Mouse (Mus musculus) common myeloid progenitor, adult 5-6 weeks (primary cell): Measurements from ENCODE around the gene Gal3st4. TPM values are rescaled to one million over a fixed set of nuclear protein-coding genes. Genes with fewer than 3 reads are reported as not detected.
A peak's percentile ranks its signal among the peaks of the same experiment; 100 is the strongest.

Source experiments
- ATAC-seq: replicated peaks from 2 replicates; pipeline ENCODE4 v1.8.0; 2016; ENCODE audit warnings: low read depth, mild to moderate bottlenecking, moderate TSS enrichment, inconsistent platforms; ENCODE audit not compliant: poor library complexity, severe bottlenecking
- total RNA-seq: library from RNA; stranded (forward); fragments of 200-1000, 187-1606 nt; gene quantifications from 2 replicates; pipeline ENCODE4 v1.2.3, GENCODE M21; 2017

The Gal3st4 gene
- total RNA-seq, 1 experiment from 2014 or later = not detected

- peak; percentile 79 for ATAC-seq
Observed at GRCm38 (mm10) chr5:138263260-138264206, 9.1 kb downstream of the Gal3st4 start, which contains the start of gene BC037034. TSS of gene BC037034 (minus strand) at chr5:138264033.

- no peak for ATAC-seq
Observed at GRCm38 (mm10) chr5:138262582-138263240, 9.9 kb downstream of the Gal3st4 start.

DNA sequence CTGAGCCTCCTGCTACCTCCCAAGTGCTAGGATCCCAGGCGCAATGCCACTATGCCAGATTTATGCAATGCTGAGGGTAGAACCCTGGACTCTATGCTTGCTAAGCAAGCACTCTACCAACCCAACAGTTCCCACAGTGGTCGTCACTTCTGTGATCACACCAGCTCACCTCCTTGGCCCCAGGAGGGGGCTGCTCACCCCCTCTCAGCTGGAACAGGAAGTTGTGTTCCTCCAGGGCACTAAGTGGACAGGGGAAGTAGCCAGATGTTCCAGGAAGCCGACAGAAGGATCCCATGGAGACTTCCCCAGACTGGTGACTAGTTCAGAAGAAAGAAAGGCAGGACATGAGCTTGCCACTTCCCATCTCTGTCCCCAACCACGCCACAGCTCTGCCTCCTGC, 10.6 kb downstream of the Gal3st4 start:
- ATAC-seq = 0 out of 2 replicates have a peak, but pooled peaks have one; percentile 2

DNA sequence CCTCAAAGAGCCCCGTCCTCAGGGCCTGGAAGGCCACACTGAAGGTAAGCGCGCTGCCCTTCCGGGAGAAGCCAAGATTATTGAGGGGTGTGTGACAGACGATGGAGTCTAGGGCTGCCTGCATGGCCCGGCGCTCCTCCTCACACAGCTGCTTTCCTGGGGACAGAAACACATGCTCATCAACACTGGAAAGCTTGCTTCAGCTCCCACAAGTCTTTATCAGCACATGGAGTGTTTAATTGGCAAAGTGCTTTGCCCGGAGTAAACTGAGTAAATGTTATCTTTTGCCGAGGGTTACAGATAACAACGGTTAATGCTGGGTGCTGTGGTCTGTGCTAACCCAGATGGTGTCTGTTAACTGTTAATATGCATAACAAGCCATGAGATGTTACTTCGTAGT, 11.8 kb downstream of the Gal3st4 start:
- ATAC-seq = no peak

DNA sequence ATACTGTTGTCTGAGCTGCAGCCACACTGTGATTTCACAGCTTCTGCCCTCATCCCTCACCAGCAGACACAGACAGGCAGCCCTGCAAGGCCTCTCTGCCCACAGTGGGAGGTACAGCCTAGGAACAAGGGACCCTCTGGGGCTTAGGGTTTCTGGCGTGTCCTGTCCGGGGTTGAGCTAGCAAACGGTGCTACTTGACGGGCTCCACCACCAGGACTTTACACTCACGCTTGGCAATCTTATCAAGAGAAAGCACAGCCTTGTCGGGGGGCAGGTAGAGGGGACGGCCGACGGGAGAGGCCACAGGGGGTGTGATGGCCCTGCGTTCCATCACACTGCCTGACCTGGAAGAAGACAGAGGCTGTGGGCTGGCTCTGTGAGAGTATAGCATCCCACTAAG, 12.6 kb downstream of the Gal3st4 start:
- no peak for ATAC-seq

DNA sequence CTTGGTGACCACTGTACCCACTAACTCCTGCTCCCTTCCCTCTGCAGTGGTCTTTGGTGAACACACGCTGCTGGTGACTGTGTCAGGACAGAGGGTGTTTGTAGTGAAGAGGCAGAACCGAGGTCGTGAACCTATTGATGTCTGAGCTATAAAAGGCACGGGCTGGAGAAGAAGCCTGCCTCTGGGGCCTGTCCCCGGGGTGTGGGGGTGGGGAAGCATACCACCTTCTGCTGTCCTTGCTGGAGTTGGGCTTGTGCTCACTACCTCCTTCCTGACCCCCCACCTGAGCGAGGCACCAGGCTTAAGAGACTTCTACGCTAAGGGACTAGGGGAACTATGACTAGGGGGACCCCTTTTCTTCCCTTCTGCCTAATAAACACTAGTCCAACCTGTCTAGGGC, 13.6 kb downstream of the Gal3st4 start:
- ATAC-seq = no peak

- no peak for ATAC-seq
Observed at GRCm38 (mm10) chr5:138258542-138258941, 14.1 kb downstream of the Gal3st4 start.

- ATAC-seq = no peak
Observed at GRCm38 (mm10) chr5:138258078-138258477, 14.6 kb downstream of the Gal3st4 start.

- ATAC-seq = no peak
Observed at GRCm38 (mm10) chr5:138257585-138257978, 15.1 kb downstream of the Gal3st4 start.

DNA sequence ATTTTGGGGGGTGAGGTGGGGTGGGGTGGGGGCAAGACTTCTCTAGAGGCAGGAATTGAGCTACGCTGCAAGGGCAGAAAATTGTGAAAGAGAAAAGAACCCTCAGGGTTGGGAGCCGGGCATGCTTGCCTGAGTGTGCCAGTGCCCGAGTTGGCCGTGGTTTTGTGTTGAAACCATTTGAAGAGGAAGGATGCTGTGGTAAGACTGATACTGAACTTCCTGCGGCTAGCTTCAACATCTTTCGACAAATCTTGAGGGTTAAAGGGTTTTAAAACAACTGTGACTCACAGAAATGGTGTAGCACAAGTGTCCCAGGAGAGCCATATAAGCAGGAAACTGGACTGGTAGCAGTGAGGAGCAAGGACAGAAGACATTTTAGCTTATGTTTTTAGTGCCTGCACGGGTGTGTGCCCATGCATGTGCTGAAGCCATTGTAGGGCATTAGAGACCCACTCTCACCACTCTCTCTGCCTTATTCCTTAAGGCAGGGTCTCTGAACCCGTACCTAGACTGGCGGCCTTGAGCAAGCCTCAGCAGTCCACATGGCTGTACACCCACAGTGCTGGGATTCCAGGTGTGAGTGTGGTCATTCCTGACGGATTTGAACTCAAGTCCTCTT, 15.6 kb downstream of the Gal3st4 start:
- peak; percentile 50 for ATAC-seq

DNA sequence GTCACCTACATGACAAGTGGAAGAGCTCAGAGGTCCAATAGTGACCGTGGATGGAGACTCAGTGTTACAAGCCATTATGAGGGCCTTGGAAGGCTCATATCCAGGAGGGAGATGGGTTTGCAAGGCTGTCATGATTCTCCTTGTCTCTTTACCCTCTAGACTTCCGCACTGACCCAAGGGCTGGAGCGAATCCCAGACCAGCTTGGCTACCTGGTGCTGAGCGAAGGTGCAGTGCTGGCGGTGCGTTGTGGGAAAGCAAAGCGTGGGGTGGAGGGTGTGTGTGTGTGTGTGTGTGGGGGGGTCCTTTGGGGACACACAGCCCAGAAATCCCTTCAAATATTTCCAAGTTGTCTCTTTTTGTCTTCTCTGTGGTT, 16.6 kb downstream of the Gal3st4 start:
- no peak for ATAC-seq

GRCm38 (mm10) chr5:138255353-138256093, 17.1 kb downstream of the Gal3st4 start, which contains the start of gene Lamtor4:
TSS of gene Lamtor4 (plus strand) at chr5:138255482.
- peak; percentile 87 for ATAC-seq

GRCm38 (mm10) chr5:138253061-138253460, 19.6 kb downstream of the Gal3st4 start:
- ATAC-seq = no peak

DNA sequence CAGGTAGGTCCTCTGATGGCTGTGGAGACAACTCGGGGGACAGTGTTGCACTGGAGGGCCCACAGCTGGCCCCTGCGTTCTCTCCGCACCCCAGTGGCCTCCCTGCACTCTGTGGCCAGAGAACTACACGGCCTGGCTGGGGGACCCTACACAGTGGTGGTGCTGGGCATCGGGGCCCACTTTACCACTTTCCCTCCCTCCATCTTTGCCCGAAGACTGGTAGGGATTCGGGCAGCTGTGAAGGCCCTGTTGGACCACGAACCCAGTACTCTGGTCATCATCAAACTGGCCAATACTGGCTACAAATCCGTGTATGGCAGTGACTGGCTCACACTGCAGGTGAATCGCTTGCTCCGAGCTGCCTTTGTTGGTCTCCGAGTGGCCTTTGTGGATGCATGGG, 21.5 kb downstream of the Gal3st4 start:
- no peak for ATAC-seq

DNA sequence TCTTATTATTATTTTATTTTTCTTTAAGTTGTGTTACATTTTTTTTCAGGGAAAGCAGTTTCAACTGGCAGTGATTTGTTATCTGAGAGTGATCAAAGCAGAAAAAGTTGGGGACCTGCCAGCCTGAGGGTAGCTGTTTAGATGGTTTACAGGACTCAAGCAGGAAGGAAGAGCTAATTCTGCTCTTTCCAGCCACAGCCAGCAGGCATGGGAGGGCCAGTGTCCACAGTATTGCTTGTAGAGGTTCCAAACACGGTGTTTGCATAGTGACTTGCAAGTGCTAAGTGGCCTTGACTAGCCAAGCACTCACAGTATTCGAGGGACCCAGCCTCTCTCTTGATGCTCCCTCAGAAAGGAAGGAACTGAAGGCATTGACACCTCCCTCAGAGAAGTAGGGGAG, 31.1 kb downstream of the Gal3st4 start:
- ATAC-seq = no peak

GRCm38 (mm10) chr5:138234224-138234623, 38.4 kb downstream of the Gal3st4 start:
- no peak for ATAC-seq

DNA sequence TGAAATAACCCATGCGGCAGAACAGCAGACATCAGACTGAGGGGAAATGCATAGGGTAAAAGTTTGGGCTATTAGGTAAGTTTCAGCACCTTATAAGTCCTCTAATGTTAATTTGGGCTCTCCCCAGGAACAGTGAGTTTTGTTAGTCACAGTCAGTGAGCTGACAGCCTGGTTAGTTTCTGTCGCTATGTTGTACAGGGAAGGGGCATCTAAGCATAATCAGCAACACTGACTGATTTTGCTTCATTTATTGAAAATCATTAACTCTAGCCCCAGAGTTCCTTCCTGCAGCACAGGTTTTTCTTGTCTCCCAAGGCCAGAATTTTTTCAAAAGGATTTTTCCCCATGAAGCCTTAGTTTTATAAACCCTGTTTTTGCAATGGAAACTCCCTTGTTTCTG, 38.9 kb downstream of the Gal3st4 start:
- no peak for ATAC-seq

- no peak for ATAC-seq
Observed at GRCm38 (mm10) chr5:138229511-138229910, 43.1 kb downstream of the Gal3st4 start.

DNA sequence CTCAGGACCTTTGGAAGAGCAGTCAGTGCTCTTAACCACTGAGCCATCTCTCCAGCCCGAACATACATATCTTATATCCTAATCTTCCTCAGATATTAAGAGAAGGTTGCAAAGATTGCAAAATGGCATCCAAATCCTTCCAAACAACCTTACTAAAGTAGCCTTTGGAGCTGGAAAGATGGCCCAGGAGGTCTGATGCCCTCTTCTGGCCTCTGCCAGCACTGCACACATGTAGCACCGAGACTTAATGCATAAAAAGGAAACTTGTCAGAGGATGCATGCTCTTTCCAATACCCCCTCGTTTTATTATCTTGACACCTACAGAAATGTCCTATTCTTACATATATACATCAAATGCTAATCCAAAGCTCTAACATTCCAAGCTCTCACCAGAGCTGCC, 44.6 kb downstream of the Gal3st4 start:
- ATAC-seq = peak; percentile 56

DNA sequence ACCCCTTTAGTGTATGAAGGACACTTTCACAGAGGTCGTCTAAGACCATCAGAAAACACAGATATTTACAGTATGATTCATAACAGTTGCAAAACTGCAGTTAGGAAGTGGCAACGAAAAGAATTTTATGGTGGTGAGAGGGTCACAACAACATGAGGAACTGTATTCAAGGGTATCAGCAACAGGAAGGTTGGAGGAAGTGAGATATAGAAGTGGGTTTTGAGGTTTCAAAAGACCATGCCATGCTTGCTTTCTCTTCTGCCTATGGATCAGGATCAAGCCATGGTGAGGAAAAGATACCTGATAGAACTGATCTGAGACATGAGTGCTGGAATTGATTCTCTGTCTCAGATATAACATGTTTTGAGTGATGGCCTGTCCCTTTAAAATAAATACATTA, 45.3 kb downstream of the Gal3st4 start:
- peak; percentile 95 for ATAC-seq
